Mouse (Mus musculus) kidney, embryonic 14.5 days (tissue): ENCODE measurements around the gene Dapk2. TPM values are rescaled to one million over a fixed set of nuclear protein-coding genes. Genes with fewer than 3 reads are reported as not detected.

ENCODE experiments used
- ATAC-seq: fragments of 200-750 bp; cut with Nextera tagmentation; 2 replicates; pipeline ENCODE4 v1.8.0; 2017; ENCODE audit warnings: moderate number of reproducible peaks, mild to moderate bottlenecking, moderate TSS enrichment, moderate library complexity; ENCODE audit not compliant: low FRiP score, low TSS enrichment
- H3K27ac ChIP-seq: fragments of 300-500 bp; sonication (generic); 2 replicates; pipeline ENCODE4 v1.5.1; 2014; ENCODE audit warnings: low read depth, mild to moderate bottlenecking, low read length, moderate library complexity, mixed read lengths
- H3K27me3 ChIP-seq: fragments of 300-500 bp; sonication (generic); 2 replicates; pipeline ENCODE4 v1.6.1; 2014; ENCODE audit warnings: mild to moderate bottlenecking, low read length; ENCODE audit not compliant: control insufficient read depth, insufficient read depth
- H3K36me3 ChIP-seq: fragments of 300-500 bp; sonication (generic); 2 replicates; pipeline ENCODE4 v1.6.1; 2014; ENCODE audit warnings: low read length, mixed read lengths; ENCODE audit not compliant: control insufficient read depth, insufficient read depth
- H3K4me1 ChIP-seq: fragments of 300-500 bp; sonication (generic); 2 replicates; pipeline ENCODE4 v1.6.1; 2014; ENCODE audit warnings: low read length, mixed read lengths; ENCODE audit not compliant: control insufficient read depth, insufficient read depth
- H3K4me2 ChIP-seq: fragments of 300-500 bp; sonication (generic); replicated peaks from 2 replicates; pipeline ENCODE4 v1.6.1; 2014; ENCODE audit warnings: low read depth, mild to moderate bottlenecking, low read length
- H3K4me3 ChIP-seq: fragments of 300-500 bp; sonication (generic); 2 replicates; pipeline ENCODE4 v1.5.1; 2014; ENCODE audit warnings: mild to moderate bottlenecking, low read length
- H3K9ac ChIP-seq: fragments of 300-500 bp; sonication (generic); 2 replicates; pipeline ENCODE4 v1.6.1; 2014; ENCODE audit warnings: low read depth, mild to moderate bottlenecking, low read length, moderate library complexity
- H3K9me3 ChIP-seq: fragments of 300-500 bp; sonication (generic); 2 replicates; pipeline ENCODE4 v1.6.1; 2016; ENCODE audit warnings: low read length; ENCODE audit not compliant: control insufficient read depth
- WGBS: fragments of 180-500 bp; shearing (Covaris S2); extraction: QIAGEN DNeasy Blood & Tissue Kit; methylation state at CpG from one replicate; pipeline ENCODE4 v1.1.7; 2014; 5-methylcytosine and 5-hydroxymethylcytosine counted together
- polyA plus RNA-seq: library from polyadenylated mRNA; unstranded; fragments of >200 nt; fragmentation: Nextera tagmentation; extraction: Ambion mirVana; gene quantifications from 2 replicates; pipeline ENCODE4 v1.2.1, GENCODE M21; 2014

The Dapk2 gene
- polyA plus RNA-seq, 1 experiment from 2014 or later, result 4.2 TPM

DNA sequence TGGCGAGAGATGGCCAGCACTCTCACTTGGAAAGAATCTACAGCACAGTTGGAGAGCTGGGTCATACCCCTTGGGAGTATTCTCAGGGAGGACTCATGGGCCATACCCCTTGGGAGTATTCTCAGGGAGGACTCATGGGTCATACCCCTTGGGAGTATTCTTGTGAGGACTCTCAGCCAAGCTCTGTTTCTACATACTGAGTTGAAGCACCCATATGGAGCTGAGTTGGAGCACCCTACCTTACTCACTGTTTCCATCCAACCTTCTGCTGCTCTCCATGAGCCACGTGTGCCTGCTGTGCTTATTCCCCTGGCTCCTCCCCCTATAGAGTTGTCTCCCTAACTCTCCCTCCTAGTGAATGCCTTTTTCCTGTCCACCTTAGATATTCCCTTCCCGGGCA lies 148.4 kb downstream of the Dapk2 start:
- no peak overlapping the region for H3K4me3 ChIP-seq
- 83% methylated on average over 3 of the region's 3 CpGs for WGBS

DNA sequence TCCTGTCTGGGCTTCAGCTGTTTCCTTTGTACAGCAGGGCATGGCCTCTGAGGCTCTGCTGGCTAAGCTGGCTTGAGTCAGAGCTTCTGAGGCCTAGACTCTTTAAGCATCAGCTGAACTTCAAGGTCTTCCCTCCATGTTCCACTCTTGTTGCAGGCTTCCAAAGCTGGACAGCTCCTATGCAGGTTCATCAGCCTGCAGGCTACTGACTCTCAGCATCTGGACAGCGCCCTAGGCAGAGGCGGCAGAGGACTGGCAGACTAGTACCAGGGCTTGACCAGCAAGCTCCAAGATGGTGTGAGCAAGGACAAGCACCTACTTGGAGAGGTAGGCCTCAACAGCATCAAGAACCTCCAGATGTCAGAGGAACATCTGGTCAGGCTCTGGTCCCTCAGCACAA lies 149.3 kb downstream of the Dapk2 start:
- Histone ChIP-seq H3K4me2 (no peak overlapping the region), H3K36me3 (no peaks in the 10 kb centered on the region), H3K9ac (no peak overlapping the region), H3K27me3 (no peaks in the 10 kb centered on the region), H3K9me3 (no peaks in the 10 kb centered on the region), H3K4me3 (no peak overlapping the region), H3K4me1 (no peaks in the 10 kb centered on the region; the same call in 1 of the 2 replicates), H3K27ac (no peak overlapping the region)
- WGBS, result 26% methylated on average over 2 of the region's 2 CpGs
- no peak for ATAC-seq

More for the DNA sequence above, 148.4 kb downstream of the Dapk2 start:
- H3K9ac ChIP-seq, result no peak overlapping the region
- ATAC-seq, result no peak
- H3K4me1 ChIP-seq, result no peaks in the 10 kb centered on the region; the same call in 1 of the 2 replicates
- no peaks in the 10 kb centered on the region for H3K36me3 ChIP-seq
- no peaks in the 10 kb centered on the region for H3K27me3 ChIP-seq
- no peak overlapping the region for H3K27ac ChIP-seq
- no peaks in the 10 kb centered on the region for H3K9me3 ChIP-seq
- no peak overlapping the region for H3K4me2 ChIP-seq

- Histone ChIP-seq H3K36me3 (no peaks in the 10 kb centered on the region), H3K4me1 (no peaks in the 10 kb centered on the region; the same call in 1 of the 2 replicates), H3K27ac (no peak overlapping the region), H3K9ac (no peak overlapping the region), H3K9me3 (no peaks in the 10 kb centered on the region), H3K4me2 (no peak overlapping the region), H3K4me3 (no peak overlapping the region), H3K27me3 (no peaks in the 10 kb centered on the region)
- 87% methylated on average over 4 of the region's 4 CpGs for WGBS
- ATAC-seq, result no peak
Measured at GRCm38 (mm10) chr9:66308741-66309140, 150.7 kb downstream of the Dapk2 start.

DNA sequence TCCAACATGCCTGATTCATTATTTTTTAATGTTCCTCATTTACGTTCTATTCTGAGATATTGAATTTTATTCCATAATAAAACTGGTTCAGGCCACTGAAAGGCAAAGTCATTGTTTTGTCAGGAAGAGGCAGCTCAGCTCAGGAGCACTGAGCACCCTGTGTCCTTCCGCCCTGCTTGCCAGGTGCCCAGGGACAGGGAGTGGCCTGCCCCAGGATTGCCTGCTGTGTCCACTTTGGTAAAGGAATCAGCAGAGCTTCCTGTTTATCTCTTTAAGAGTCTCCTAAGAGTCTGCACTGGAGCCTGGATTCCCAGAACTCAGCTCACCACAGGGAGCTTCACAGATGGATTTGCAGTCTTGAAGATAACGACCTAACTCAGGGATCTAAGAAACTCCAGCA lies 153.4 kb downstream of the Dapk2 start:
- no peak overlapping the region for H3K4me3 ChIP-seq
- H3K36me3 ChIP-seq, result no peaks in the 10 kb centered on the region
- H3K27me3 ChIP-seq, result no peaks in the 10 kb centered on the region
- H3K9ac ChIP-seq, result no peak overlapping the region
- H3K4me1 ChIP-seq, result no peaks in the 10 kb centered on the region
- no peak overlapping the region for H3K4me2 ChIP-seq
- no peak for ATAC-seq
- no peaks in the 10 kb centered on the region for H3K9me3 ChIP-seq
- no peak overlapping the region for H3K27ac ChIP-seq
- 52% methylated on average over 3 of the region's 3 CpGs for WGBS

DNA sequence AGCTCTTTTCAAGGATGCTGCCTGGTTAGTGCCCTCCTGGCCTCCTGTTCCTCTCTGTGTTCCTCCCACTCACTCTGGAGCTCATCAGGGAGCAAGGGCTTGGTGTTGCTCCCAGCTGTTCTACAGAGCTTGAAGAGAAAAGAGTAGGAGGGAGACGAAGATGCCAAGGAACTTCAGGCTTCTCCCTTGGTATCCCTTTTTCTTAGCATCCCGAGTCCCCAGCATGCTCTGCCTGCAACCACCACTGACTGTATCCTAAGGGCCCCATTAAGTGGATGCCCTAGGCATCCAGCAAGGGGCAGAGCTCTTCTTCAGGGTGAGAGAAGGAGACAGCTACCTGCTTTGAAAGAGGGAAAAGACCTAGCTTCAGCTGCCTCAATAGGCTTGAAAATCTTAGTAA lies 158.6 kb downstream of the Dapk2 start:
- H3K27ac ChIP-seq, result no peak overlapping the region
- H3K4me1 ChIP-seq, result no peaks in the 10 kb centered on the region
- no peak for ATAC-seq
- H3K4me2 ChIP-seq, result no peak overlapping the region
- 72% methylated on average over 2 of the region's 2 CpGs for WGBS
- H3K9me3 ChIP-seq, result no peaks in the 10 kb centered on the region
- no peak overlapping the region for H3K4me3 ChIP-seq
- no peak overlapping the region for H3K9ac ChIP-seq
- no peaks in the 10 kb centered on the region for H3K36me3 ChIP-seq
- H3K27me3 ChIP-seq, result no peaks in the 10 kb centered on the region

Other genes starting within 250 kb of the Dapk2 start
- gene Trip4, start 249.4 kb upstream of the Dapk2 start, polyA plus RNA-seq, result 24.0 and 36.6 TPM in 2 replicates
- 17.0 and 20.8 TPM in 2 replicates for gene Csnk1g1, start 249.3 kb upstream of the Dapk2 start, polyA plus RNA-seq
- gene Ppib, start 98.0 kb upstream of the Dapk2 start, polyA plus RNA-seq, result 622 and 701 TPM in 2 replicates
- 0.91 and 1.5 TPM in 2 replicates for gene Snx22, start 88.5 kb upstream of the Dapk2 start, polyA plus RNA-seq
- gene Snx1, start 31.6 kb upstream of the Dapk2 start, polyA plus RNA-seq, result 90.1 and 130 TPM in 2 replicates
- 164 and 171 TPM in 2 replicates for gene Ciao2a, start 31.6 kb upstream of the Dapk2 start, polyA plus RNA-seq
- 14.9 and 26.9 TPM in 2 replicates for gene Herc1, start 192.2 kb downstream of the Dapk2 start, polyA plus RNA-seq